Comparison of ENCODE assay signal across 8 mouse cellular contexts in genomic region chrX:152232781-152233763, GRCm38 (mm10). TPM values are rescaled to one million over a fixed set of nuclear protein-coding genes. Genes with fewer than 3 reads are reported as not detected.
DNase-seq lines count a peak whose midpoint lies in the region; ATAC-seq lines count a peak whose summit lies in the region.

Gene Kdm5c, plus strand, starts transcription at chrX:152233020.

- H3K36me3 ChIP-seq in hindbrain, embryonic 15.5 days: no peaks in the 10 kb centered on the region

- peak; percentile 94 for DNase-seq in T-cell, adult 2 months (ENCODE audit: low spot score)
- DNase-seq in cerebellum, postnatal 36 days: peak; percentile 92 to 98
- peak; percentile 94 to 96 for DNase-seq in frontal cortex, postnatal 36 days (ENCODE audit: low spot score in 2 of 2)
- DNase-seq in left cerebral cortex, adult 11 months (ENCODE audit: low spot score): peak; percentile 93
- peak; percentile 97 for DNase-seq in lung, postnatal 4 days
- peak; percentile 98 for DNase-seq in retina, postnatal 7 days (ENCODE audit: low read depth, low spot score)
- peak; percentile 88 for DNase-seq in urinary bladder, adult 2 months (ENCODE audit: low spot score)

- peaks cover 24% of the 10 kb centered on the region for H3K4me1 ChIP-seq in hindbrain, embryonic 15.5 days (replicated peaks)

- H3K9ac ChIP-seq in hindbrain, embryonic 15.5 days: peak within 1 kb of the TSS; percentile 83

- under 1% methylated on average over 56 of the region's 69 CpGs for WGBS in hindbrain, embryonic 15.5 days

- H3K4me2 ChIP-seq in hindbrain, embryonic 15.5 days: peak within 1 kb of the TSS; percentile 78

- H3K27ac ChIP-seq in hindbrain, embryonic 15.5 days (replicated peaks): peak within 1 kb of the TSS; percentile 76

- peak; percentile 98 for ATAC-seq in hindbrain, embryonic 15.5 days (ENCODE audit: low FRiP score, low read depth)

- H3K9me3 ChIP-seq in hindbrain, embryonic 15.5 days: no peaks in the 10 kb centered on the region

- peaks cover 6% of the 10 kb centered on the region; the same call in 1 of the 2 replicates for H3K27me3 ChIP-seq in hindbrain, embryonic 15.5 days

- peak within 1 kb of the TSS; percentile 93 for H3K4me3 ChIP-seq in hindbrain, embryonic 15.5 days

RNA-seq across cellular contexts. Expression of gene Kdm5c, which starts in this region (rescaled TPM):
- 31.0 and 31.3 TPM in 2 replicates for polyA plus RNA-seq in hindbrain, embryonic 15.5 days (2015; fragmentation: Nextera tagmentation; extraction: Ambion mirVana)
- 29.3 and 35.1 TPM in 2 replicates for polyA plus RNA-seq in urinary bladder, adult 2 months (2012; rRNA removed)

Comparison
In these comparisons a context has a peak if more than half of its experiments do, and no peak if none do; other contexts are left out.
1. Peak in every context shown above with its lines: DNase-seq, ATAC-seq, H3K4me3 ChIP-seq and H3K27ac ChIP-seq.